Mouse (Mus musculus) CD4-positive, CD25-positive, alpha-beta regulatory T cell, adult 2 months (primary cell): ENCODE measurements around the gene Fancg.

Experiments
- DNase-seq: peaks from one replicate; pipeline ENCODE4 v3.0.0-alpha.2; 2012; ENCODE audit warnings: low read depth, low spot score

Fancg gene

GRCm38 (mm10) chr4:43010161-43011038 lies at the start of gene Fancg:
Gene Fancg, minus strand, starts transcription at chr4:43010506.
- peak; percentile 78 for DNase-seq

- no peak for DNase-seq
Measured at GRCm38 (mm10) chr4:43059697-43060096, 49.4 kb upstream of the Fancg start.

GRCm38 (mm10) chr4:43058753-43059654 lies 48.7 kb upstream of the Fancg start, which contains the start of gene Unc13b:
Gene Unc13b, plus strand, starts transcription at chr4:43058953.
- DNase-seq: peak; percentile 88

- no peak for DNase-seq
Measured at GRCm38 (mm10) chr4:43058392-43058752, 48.1 kb upstream of the Fancg start.

GRCm38 (mm10) chr4:43057654-43058053 lies 47.3 kb upstream of the Fancg start:
- DNase-seq: no peak

GRCm38 (mm10) chr4:43052627-43053026 lies 42.3 kb upstream of the Fancg start:
- DNase-seq: peak; percentile 80

GRCm38 (mm10) chr4:43047231-43047630 lies 36.9 kb upstream of the Fancg start:
- peak; percentile 89 for DNase-seq

- DNase-seq: no peak
Measured at GRCm38 (mm10) chr4:43046607-43047006, 36.3 kb upstream of the Fancg start.

GRCm38 (mm10) chr4:43045659-43046302 lies 35.5 kb upstream of the Fancg start, which contains the start of gene Fam214b:
Gene Fam214b, minus strand, starts transcription at chr4:43046220.
- DNase-seq: peak; percentile 91

- DNase-seq: no peak
Measured at GRCm38 (mm10) chr4:43045285-43045658, 35.0 kb upstream of the Fancg start.

- DNase-seq: peak; percentile 22
Measured at GRCm38 (mm10) chr4:43044673-43045072, 34.4 kb upstream of the Fancg start.

- peak; percentile 86 for DNase-seq
Measured at GRCm38 (mm10) chr4:43043644-43044357, 33.5 kb upstream of the Fancg start.

GRCm38 (mm10) chr4:43040881-43041547 lies 30.7 kb upstream of the Fancg start:
- no peak for DNase-seq

- DNase-seq: peak; percentile 96
Measured at GRCm38 (mm10) chr4:43040114-43040572, 29.8 kb upstream of the Fancg start.

- no peak for DNase-seq
Measured at GRCm38 (mm10) chr4:43039609-43040008, 29.3 kb upstream of the Fancg start.

- DNase-seq: no peak
Measured at GRCm38 (mm10) chr4:43038567-43039495, 28.5 kb upstream of the Fancg start.

- no peak for DNase-seq
Measured at GRCm38 (mm10) chr4:43037860-43038566, 27.7 kb upstream of the Fancg start.

GRCm38 (mm10) chr4:43036356-43036755 lies 26.1 kb upstream of the Fancg start:
- DNase-seq: no peak

GRCm38 (mm10) chr4:43035851-43036250 lies 25.5 kb upstream of the Fancg start:
- no peak for DNase-seq
